Mouse (Mus musculus) adipose tissue, adult 10 weeks (tissue): ENCODE data around the gene Atrnl1. TPM values are rescaled to one million over a fixed set of nuclear protein-coding genes. Genes with fewer than 3 reads are reported as not detected.

Experiments
- polyA plus RNA-seq: library from polyadenylated mRNA; stranded (reverse); fragments of 350-450 nt; fragmentation: Illumina TruSeq; extraction: RNeasy Lipid Tissue Mini Kit (QIAGEN cat#74804); gene quantifications from one replicate; pipeline ENCODE4 v1.2.3, GENCODE M21; 2014; ENCODE audit warnings: low read depth, low replicate concordance

The Atrnl1 gene
- 12.4 TPM for polyA plus RNA-seq

GRCm38 (mm10) chr19:57610476-57611261 lies at the start of gene Atrnl1:
TSS of gene Atrnl1 (plus strand) at chr19:57611034.

Other genes starting within 250 kb of the Atrnl1 start
- 12.7 TPM for gene Trub1, start 158.1 kb upstream of the Atrnl1 start, polyA plus RNA-seq